Mouse (Mus musculus): Measurements from ENCODE around the gene Gjc2.

DNA sequence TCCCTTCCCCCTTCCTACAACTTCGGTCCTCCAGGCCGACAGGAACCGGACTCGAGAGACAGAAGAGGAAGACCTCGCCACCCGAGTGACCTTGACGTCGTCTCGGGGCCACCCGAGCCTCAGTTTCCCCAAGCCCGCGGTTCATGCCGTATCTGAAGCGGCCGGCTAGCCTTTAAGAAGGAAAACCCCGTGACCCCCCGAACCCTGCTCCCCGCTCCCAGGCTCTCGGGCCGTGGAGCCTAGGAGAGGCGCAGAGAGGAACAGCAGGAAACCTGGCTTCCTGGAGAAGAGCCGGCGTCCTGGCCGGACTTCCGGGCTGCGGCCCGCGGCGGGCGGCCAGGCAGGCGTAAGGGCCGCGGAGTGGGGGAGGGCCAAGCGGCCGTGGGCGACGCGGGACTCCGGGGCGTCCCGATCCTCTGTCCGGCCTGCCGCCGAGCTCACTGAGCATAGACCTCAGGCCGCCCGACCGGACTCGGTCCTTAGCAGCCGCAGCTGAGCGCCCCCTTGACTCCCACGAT, 44.6 kb upstream of the Gjc2 start:
- TF ChIP-seq CTCF (conservative IDR thresholded peaks at IDR 0.05; ENCODE audit: insufficient read depth, insufficient read length, low read depth, low read length) (no peak), POLR2A (IDR thresholded peaks at IDR 0.05; ENCODE audit: low read depth, low read length) (no peak)

Measured in kidney, adult 2 months (tissue).